Mouse (Mus musculus): ENCODE measurements around the gene Itgb6.

DNA sequence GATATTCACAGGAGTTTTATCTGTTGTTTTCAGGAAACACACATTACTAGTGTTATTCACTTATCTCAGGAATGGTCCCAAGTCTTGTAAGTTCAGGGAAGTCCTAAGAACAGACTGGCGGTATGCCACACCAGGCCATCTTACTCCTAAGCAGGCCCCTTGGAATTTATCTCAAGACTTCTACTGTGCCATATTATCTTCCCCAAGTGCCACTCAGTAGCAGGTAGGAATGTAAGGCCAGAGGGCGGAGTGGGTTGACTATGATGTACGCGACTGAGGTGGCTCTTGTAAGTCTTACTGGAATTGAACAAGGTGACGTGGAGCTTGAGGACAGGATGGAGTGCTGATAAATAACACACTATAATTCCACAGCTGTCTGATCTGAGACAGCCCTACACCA is 72.3 kb downstream of the Itgb6 start:
- no peak for TF ChIP-seq POLR2A (IDR thresholded peaks at IDR 0.05; ENCODE audit: borderline replicate concordance, low read depth, low read length)
- TF ChIP-seq CTCF (IDR thresholded peaks at IDR 0.05; ENCODE audit: low read depth, low read length), result no peak
